Mouse (Mus musculus) adrenal gland, postnatal 10 days (tissue): ENCODE data around the gene Nup107. TPM values are rescaled to one million over a fixed set of nuclear protein-coding genes. Genes with fewer than 3 reads are reported as not detected.

ENCODE experiments used
- total RNA-seq, 2 experiments: library from RNA; stranded (reverse); gene quantifications; 2 replicates each; pipeline ENCODE4 v1.2.3; 2021

Gene Nup107
- total RNA-seq, 2 experiments from 2014 or later: 14.4 to 16.8 TPM

Other genes starting within 250 kb of the Nup107 start
- gene Cpm, start 163.2 kb downstream of the Nup107 start, total RNA-seq: 10 to 100 TPM; 18.5 to 19.1 TPM
- 10 to 100 TPM; 41.1 to 46.2 TPM for gene Mdm2, start 81.9 kb downstream of the Nup107 start, total RNA-seq
- 10 to 100 TPM; 10.5 to 14.4 TPM for gene Slc35e3, start 46.3 kb downstream of the Nup107 start, total RNA-seq
- gene Rap1b, start 53.3 kb upstream of the Nup107 start, total RNA-seq: 100 to 1,000 TPM; 113 to 123 TPM